Mouse (Mus musculus) right cerebral cortex, postnatal 25 days (tissue): ENCODE results near the gene Mtmr6.
A peak's percentile ranks its signal among the peaks of the same experiment; 100 is the strongest.

ENCODE experiments used
- DNase-seq: peaks from one replicate; pipeline ENCODE4 v3.0.0; 2022

Gene Mtmr6

DNA sequence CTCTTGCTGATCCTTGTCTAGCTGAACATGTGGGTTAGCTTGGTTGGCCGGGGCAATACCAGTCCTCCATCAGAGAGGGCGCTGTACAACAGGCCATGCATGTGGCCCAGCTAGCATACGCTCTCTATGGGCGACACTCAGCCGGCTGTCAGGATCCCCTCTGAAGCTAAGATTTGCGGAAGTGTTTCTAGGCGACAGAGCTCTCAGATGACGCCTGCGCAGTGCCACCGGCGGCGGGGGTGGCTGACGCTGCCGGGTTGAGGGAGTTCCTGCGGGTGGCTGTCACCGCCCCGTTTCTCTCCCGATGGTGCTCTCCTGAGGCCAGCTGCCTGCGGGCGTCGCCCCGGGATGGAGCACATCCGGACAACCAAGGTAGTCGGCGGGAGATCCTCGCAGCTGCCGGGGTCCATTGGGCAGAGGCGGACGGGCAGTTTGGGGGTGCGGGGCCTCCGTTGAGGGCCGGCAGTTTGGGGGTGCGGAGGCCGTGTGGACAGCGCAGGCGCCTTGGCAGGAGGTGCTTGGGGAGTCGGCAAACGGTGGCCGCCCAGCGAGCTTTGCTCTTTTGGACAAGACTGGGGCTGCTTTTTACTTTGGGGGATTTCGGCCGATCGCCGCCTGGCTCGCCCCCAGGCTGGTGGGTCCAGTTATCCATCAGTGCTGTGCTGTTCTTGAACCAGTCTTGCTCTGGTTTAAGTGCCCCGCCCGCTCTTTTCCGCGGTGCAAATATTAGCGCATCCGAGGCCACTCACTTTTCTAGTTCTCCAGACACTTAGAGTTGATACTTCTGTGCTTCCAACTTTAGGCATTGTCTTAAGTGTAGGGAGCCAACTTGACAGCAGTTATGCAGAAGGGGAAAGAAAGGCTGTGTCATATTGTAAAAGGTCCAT lies at the start of gene Mtmr6:
Gene Mtmr6, plus strand, starts transcription at position 239 of the 887 bp plus-strand sequence.
- peak; percentile 92 for DNase-seq

DNA sequence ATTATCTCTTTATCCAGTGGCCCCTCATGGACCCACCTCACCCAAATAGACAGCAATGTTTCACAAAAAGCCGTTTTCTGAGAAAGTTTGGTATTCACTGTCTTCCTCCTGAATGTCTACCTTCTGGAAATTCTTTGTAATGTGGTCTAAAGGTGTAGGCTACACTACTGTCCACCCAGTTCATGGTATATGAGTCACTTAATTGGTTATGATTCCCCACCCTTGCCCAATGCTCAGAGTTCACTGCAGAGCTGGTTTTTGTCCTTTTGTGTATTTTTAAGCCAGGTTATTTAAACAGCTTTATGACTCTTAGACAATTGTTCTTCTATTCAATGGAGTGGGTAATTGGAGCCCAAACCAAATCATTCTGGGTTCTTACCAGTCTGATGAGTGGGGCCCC lies 48.9 kb upstream of the Mtmr6 start:
- DNase-seq: no peak

DNA sequence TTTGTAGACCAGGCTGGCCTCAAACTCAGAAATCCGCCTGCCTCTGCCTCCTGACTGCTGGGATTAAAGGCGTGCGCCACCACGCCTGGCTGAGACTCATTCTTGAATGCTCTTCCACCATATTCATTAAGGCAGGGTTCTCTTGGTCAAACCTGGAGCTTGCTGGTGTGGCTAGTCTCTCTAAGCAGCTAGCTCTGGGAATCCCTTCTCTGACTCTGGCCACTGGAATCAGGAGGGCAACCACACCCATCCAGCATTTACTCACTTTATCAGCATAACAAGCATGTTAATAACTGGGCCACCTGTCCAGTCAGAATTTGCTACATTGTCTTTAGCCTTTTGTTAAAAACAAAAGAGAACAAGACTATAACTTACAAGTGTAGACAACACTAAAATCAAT lies 47.4 kb upstream of the Mtmr6 start:
- DNase-seq: no peak

DNA sequence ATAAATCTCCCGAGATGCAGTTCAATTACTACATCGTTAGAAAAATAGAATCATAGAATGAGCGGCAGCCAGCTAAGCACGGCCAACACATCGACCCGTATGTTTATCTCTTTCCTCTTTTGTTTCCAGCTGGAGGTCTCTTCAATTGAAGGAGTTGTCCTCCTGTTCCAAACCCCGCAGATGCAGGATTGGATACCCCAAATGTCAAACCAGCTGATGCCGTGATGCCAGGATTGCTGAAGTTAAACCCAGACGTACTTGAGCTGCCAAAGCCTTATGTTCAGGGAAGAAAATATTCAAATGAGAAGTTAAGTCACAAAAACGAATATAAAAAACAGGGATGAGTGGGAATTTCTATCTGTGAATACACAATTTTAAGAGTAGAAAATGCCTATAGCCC lies 45.1 kb upstream of the Mtmr6 start:
- no peak for DNase-seq

DNA sequence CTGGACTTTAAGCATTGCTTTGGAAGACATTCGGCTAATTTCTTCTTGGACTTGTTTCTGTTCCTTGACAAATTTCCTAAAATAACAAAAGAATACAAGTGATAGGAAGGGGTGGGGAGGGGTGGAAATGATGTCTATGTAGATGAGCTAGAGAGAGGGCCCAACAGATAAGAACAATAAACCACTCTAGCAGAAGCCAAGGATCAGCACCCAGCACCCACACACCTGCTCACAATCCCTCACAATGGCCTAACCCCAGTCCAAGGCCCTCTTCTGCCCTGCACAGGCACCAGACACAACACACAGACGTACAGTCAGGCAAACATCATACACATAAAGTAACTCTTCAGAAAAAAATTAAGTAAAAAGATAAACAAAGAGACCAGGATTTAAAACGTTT lies 26.5 kb upstream of the Mtmr6 start:
- no peak for DNase-seq

DNA sequence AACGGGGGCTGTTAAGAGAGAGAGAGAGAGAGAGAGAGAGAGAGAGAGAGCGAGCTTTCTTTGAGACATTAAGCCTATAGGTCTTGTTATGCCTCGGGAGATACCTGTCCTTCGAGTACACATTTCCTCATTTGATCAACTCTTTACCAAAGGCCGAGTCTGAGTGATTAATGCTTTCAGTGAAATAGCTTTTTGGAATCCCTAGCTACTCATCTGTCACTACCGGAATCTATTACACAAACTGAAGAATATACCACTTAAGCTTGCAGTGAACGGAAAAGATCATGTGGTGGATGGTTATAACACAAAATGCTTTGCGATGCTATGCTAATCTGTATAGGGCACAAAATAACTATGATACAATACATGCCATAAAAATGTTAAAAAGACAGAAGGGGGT lies 14.7 kb upstream of the Mtmr6 start:
- DNase-seq: no peak

DNA sequence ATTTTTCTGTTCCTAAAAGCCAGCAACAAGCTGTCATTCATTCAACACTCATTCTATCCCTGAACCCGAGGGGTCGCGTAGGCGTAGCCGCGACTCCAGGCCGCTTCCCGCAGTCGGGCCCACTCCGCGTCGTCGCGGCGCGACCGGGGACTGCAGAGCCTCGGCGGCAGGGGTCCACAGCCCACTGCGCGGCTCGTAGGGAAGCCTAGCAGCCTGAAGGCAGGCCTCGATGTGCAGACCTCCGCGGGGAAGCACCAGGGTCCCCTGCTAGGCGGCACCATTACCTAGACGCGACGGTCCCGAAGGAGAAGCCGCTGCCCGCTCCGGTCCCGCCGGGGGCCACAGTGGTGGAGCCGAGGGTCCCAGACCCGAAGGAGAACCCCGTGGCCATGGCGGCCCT lies 14.1 kb upstream of the Mtmr6 start:
- DNase-seq: no peak

DNA sequence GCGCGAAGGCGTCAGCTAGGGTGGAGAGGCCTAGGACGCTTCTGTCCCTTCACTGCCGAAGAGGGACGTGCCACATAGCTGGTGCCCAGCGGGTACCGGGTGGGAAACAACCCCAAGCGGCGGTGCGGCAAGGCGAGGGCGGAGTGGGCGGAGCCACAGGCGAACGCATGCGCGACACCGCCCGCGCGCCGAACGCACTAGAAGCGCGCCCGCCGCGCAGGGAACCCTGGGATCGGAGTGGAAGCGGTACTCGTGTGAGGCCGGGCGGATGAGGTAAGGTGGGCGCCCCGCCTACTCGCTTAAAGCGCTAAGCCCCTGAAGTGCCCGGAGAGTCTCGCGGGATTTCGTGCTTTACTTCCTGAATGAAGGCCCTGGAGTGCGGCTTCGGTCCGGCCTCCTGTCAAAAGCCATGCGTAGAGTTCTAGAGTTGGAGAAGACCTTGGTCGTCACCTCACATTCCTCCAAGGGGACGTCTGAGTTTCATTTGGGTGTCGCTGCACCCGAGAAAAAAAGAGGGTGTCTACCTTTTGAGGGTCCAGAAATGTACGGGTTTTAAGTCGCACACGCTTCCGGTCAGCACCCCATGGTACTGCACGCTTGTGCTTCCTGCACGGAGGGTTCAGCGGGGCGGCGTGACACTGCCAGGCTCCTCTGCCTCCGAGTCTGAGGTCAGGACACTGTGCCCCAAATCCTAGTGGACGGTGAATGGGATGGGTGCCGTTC lies 13.6 kb upstream of the Mtmr6 start, which contains the start of the genes Nupl1 and Gm49336:
Gene Nupl1, minus strand, starts transcription at position 151 of the 723 bp plus-strand sequence.
Gene Gm49336, minus strand, starts transcription at position 227 of the 723 bp plus-strand sequence.
- DNase-seq: peak; percentile 98

DNA sequence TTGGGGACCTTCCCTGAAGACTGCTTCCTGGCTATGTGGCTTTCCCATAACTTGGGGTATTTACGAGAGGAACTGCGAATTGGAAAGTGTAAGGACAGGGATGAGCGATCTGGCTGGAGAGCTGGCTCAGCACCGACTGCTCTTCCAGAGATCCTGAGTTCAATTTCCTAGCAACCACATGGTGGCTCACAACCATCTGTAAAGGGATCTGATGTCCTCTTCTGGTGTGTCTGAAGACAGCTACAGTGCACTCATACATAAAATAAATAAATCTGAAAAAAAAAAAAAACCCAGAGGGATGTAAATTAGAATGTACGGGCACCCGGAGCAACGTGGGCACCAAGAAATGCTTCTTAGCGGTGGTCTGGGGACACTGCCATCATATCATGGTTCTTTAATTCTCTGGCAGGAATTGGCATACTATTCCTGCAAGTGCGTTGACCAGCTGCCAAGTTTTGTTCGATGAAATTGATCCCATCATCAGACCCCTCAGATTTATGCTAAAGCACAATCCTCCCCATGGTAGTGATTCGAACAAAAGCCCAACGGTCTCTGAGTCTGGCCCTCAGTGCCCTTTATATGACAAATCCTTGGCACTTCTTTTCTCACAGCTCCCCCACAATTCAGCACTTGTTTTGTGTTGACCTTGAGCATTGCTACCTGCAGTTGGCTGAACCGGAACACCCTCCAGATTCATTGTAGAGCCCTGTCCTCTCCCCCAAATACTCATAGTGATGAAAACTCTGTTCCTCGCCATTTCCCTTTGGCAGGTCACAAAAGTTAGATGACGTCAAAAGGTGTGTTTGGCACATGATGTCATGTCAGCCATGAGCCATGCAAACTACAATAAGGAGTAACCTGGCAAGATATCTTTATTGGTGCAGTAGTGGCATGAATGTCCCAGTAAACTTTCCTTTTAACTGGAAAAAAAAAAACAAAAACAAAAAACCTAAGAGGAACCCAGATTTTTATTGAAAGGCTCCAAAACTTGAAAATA lies 12.7 kb upstream of the Mtmr6 start:
- DNase-seq: no peak

DNA sequence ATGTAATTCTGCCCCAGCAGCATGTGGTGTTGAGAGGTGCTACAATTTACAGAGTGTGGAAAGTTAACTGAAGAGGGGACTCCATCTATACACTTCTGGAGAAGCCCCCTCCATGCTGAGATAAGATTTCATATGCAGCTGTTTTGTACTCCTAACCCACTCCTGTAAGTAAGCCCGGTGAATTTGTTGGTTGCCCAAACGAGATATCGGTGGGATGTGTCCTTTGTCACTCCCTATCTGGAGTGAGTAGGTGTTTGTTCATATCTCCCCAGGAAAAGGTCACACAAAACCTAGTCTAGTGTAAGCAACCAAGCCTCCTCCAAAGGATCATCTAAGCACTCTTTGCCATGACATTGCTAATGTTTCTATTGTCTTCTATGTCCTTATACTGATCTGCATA lies 11.6 kb upstream of the Mtmr6 start:
- no peak for DNase-seq

DNA sequence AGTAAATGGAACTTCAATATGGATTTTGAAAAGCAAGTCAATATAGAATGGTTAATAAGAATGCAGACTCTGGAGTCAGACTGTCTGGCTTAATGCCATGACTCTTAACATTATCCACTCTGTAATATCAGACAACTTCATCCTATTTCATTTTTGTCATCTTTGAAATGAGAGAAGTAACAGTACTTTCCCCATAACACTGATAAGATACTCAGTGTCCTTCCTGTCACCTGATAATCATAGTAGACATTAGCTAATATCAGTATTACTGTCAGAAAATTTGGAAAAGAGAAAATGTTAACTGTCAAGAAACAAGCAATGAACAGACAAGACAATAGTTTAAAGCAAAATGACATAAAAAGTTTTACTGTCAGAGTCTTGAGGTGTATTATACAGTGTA lies 10.3 kb upstream of the Mtmr6 start:
- no peak for DNase-seq

DNA sequence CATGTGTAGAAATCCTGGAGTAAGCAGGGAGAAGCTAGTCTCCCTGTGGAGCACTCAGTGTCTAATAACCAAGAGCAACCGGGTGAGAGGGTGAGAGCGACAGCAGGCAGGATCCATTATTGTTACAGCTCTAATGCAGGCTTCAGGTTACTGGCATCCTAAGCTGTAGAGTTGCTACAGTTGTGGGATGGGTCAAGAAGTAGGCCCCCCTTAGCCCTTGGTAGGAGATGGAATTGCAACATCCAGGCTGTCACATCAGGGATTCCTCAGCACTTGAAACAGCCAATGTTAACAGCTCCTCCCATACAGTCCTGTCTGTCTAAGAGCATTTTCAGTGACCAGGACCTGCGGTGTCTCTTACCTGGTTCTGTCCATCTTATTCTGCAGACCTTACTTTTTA lies 8.7 kb upstream of the Mtmr6 start:
- no peak for DNase-seq

DNA sequence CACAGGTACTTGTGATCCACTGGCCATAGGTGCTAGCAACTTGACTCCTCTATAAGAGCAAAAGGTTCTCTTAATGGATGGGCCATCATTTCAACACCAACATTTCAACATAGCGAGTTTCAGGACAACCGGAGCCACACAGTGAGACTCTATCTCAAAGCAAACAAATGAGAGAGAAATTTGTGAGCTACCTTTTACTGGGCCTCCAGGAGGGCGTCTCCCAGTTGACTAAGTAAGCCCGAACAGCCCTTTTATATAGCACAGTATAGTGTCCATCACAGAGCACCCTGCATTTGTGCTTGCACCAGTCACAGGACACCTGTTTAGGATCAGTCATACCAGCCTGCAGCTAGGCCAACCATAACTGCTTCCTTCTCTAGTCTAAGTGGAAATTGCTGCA lies 7.9 kb upstream of the Mtmr6 start:
- DNase-seq: no peak

DNA sequence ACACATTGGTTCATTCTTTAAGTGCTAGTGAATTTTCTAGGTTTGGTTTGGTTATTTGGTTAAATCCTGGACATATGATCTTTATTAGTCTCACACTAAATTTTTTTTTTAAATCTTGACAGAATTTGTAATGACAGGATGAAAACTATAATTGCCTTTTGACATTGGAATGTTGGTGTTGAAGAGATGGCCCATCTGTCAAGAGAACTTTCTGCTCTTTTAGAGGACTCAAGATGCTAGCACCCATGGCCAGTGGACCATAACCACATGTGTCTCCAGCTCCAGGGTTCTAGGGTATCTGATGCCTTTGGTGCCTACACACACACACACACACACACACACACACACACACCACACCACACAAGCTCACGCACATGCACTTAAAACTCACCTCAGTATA lies 7.2 kb upstream of the Mtmr6 start:
- DNase-seq: no peak

DNA sequence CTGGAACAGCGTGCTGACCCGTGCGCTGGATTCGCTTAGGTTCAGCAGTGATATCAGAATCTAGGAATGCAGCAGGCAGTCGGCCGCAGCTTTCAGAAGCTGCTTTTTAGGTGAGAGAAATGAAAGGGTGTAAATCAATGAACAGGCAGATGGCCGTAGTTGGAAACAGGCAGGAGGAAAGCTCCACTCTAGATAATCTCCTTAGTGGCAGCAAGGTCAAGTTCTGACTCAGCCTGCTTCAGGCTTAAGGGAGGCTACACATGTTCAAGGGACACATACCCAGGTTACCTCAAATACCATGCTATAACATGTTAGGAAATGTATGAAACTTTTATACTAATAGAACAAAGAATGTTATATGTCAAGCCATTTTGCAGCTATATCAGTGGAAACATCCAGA lies 2.7 kb upstream of the Mtmr6 start:
- DNase-seq: no peak

DNA sequence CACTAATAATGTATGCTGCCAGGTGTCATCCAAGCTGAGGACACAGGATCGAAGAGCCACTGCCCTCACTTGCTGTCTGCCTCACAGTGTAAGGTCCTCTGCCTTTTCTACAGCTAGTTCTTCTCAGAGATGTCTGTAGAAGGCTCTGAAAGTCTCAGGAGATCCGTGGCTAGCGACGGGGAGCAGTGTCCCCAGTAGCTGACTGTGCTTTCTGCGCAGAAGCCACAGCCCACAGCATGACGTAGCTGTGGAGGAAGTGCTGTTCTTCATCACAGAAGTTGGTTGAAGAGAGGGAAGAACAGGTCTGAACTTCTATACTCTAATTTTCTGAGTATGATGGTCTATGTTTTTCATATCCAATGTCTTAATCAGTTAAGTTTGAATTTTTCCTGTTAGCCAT lies 4.3 kb downstream of the Mtmr6 start:
- no peak for DNase-seq

DNA sequence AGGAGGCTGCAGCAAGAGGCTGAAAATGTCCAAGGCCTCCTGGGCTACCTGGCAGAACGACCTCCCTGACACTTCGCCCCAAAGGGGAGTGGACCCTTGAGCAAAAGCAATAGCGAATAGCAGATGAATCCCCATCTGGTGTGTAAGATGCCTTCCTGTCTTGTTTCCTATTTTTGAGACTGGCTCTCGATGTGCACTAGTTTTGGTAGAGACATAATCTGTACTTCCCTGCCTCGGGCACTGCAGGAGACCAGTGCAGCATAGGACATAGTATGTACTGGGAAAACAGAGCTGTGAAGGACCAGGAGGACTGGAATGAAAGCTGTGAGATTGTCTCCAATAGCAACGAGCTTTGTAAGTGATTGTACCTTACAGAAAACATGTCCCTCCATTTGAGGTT lies 8.3 kb downstream of the Mtmr6 start:
- no peak for DNase-seq

DNA sequence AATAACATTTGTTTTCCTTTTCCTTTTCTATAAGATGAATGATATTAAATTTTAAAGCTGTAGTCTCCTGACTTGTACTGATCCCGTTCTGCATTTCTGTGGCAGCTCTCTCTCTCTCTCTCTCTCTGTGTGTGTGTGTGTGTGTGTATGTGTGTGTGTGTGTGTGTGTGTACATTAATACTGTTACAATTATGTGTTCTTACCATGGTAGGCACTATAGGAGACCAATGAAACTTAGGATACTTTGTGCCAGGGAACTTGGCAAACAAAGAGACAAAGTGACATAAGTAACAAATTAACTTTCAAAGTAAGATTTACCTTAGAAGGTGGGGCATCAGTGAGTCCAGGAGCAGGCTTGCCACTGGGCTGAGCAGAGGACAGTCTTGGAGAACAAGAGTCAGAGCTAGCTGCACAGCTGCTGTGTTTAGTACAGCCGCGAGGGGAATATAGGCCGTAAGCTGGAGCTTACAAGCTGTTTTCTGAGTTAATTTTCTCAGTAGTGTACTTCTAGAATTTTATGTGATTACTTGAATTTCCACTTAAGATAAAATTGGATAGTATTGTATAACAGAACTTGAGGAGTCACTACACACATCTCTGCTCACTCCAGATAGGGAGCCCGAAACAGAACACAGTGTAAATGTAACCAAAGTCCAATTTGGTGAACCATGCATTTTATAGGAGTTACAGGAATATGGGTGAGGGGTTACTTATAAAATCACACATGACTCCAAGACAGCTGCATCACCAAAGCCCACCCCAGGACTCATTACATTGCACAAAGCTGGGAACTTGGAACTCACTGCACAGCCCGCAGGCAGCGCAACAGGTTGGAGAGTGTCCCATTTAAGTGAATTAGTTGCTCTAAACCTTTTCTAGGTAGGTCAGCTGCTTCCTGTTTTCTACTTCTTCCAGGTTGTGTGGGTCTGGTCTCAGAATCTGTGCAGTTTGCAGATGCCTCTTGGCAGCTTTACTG lies 10.6 kb downstream of the Mtmr6 start:
- no peak for DNase-seq

DNA sequence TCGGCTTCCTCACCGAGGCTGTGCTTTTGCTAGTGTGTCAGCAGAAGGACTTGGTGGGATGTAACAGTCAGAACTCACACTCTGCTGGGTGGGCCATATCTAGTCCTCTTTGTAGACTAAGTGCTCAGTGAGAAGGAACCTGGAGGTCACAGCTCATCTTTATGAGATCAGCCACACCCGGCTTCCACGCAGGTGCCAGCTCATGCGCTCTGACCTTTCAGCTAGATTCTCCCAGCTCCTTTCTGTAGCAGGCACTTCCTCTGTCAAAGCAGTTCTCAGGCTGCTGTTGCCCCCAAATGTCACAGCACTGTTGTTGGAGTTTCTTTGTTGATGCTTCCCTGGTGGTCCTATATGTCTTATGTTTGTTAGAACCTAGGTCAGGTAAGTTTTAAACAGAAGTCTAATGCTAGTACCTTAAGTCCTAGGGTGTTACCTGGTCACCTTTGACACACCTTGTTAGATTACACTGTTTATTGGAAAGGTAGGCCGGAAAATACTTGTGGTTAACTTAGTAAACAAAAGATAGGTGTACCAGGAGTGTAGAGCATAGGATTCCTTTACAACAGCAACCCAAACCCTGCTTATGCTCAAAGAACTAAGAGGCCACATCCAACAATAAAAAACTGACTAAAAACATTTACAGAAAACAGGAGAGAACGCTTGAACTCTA lies 21.3 kb downstream of the Mtmr6 start:
- DNase-seq: no peak

DNA sequence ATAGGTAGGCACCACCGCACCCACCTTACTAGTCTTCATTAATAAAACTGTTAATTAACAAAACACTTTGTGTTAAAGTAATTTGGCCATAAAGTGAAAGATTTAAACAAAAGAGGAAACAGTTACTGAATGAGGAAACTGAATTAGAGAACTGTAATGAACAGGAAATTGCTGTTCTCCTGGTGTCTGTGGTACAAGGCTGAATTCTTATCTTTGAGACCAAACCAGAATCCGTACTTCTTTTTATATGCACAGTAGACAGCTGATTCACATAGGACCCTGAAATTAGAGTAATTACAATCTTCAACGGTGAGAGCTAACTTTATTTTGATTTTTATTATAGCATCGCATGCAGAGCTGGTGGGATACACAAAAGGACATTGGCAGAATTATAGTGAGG lies 25.3 kb downstream of the Mtmr6 start:
- DNase-seq: no peak

DNA sequence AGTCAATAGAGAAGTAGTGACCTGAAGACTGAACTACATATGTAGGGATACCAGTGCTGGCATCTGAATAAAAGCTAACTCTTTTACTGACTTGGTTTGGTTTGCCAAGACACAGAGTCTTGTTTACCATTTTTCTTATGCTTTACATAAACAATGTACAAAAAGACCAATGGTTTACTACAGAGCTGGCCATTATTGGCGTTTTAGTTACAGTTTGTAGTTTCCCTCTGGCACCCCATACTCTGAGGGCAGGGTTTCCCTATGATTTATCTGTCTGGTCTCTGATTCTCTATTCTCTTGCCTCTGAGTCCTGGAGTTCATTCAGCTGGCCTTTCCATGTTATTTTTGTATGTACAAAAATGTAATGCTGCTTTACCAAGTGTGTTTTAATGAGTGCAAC lies 30.5 kb downstream of the Mtmr6 start:
- no peak for DNase-seq
